Mouse (Mus musculus) erythroblast, embryonic 14.5 days (primary cell): Measurements from ENCODE around the gene Atp1a4.

Experiments used
- GATA1 ChIP-seq: IDR thresholded peaks from 2 replicates; pipeline ENCODE4 v1.6.1; 2012; ENCODE audit warnings: low read length, inconsistent platforms, mixed read lengths
- TAL1 ChIP-seq: IDR thresholded peaks from 3 replicates; pipeline ENCODE4 v1.6.1; 2012; ENCODE audit warnings: low read length, inconsistent platforms, mixed read lengths

DNA sequence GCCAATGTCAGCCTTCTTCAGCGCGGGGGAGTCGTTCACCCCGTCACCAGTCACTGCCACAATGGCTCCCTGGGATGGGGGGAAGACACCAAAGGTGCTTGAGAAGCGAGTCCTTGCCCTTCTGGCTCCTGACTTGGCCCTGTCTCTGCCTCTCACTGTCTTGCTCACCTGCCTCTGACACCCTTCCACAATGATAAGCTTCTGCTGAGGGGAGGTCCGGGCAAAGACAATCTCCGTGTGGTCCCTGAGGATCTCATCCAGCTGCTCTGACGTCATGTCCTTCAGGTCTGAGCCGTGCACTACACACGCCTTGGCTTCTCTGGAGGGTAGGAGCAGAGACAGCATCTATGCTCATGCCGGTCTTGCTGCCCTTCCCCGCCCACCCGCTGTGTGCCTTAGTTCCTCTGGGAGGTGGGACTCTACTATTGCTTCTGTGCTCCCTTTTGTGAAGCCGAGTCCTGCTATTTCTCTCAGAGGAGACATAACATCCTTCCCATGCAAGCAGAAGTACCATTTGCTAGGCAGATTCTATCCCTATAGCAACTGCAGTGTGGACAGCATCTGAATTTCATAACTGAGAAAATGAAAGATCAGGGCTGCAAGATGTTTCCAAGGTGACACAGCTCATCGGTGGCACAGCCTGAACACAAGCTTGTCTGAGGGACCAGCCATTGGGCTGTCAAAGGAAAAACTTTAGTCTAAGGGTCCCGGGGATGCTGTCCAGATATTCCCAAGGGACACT lies 21.7 kb upstream of the Atp1a4 start:
- TF ChIP-seq GATA1 (no peak), TAL1 (no peak)
